Mouse (Mus musculus) neural tube, embryonic 15.5 days (tissue): ENCODE data around the gene Arpc1a. TPM values are rescaled to one million over a fixed set of nuclear protein-coding genes. Genes with fewer than 3 reads are reported as not detected.

Source experiments
- ATAC-seq: fragments of 200-750 bp; cut with Nextera tagmentation; 2 replicates; pipeline ENCODE4 v1.8.0; 2017; ENCODE audit warnings: mild to moderate bottlenecking, moderate TSS enrichment, moderate library complexity; ENCODE audit not compliant: low FRiP score
- H3K27ac ChIP-seq: fragments of 300-500 bp; sonication (generic); replicated peaks from 2 replicates; pipeline ENCODE4 v1.5.1; 2015; ENCODE audit warnings: mild to moderate bottlenecking, inconsistent platforms
- H3K27me3 ChIP-seq: fragments of 300-500 bp; sonication (generic); replicated peaks from 2 replicates; pipeline ENCODE4 v1.6.1; 2015; ENCODE audit warnings: inconsistent platforms
- H3K36me3 ChIP-seq: fragments of 300-500 bp; sonication (generic); 2 replicates; pipeline ENCODE4 v1.6.1; 2015; ENCODE audit warnings: inconsistent platforms
- H3K4me1 ChIP-seq: fragments of 300-500 bp; sonication (generic); 2 replicates; pipeline ENCODE4 v1.6.1; 2015; ENCODE audit warnings: inconsistent platforms
- H3K4me2 ChIP-seq: fragments of 300-500 bp; sonication (generic); 2 replicates; pipeline ENCODE4 v1.6.1; 2015; ENCODE audit warnings: inconsistent platforms, mild to moderate bottlenecking, moderate library complexity
- H3K4me3 ChIP-seq: fragments of 300-500 bp; sonication (generic); replicated peaks from 2 replicates; pipeline ENCODE4 v1.5.1; 2015; ENCODE audit warnings: mild to moderate bottlenecking, inconsistent platforms
- H3K9ac ChIP-seq: fragments of 300-500 bp; sonication (generic); replicated peaks from 2 replicates; pipeline ENCODE4 v1.6.1; 2015; ENCODE audit warnings: mild to moderate bottlenecking, inconsistent platforms
- H3K9me3 ChIP-seq: fragments of 300-500 bp; sonication (generic); replicated peaks from 2 replicates; pipeline ENCODE4 v1.6.1; 2016; ENCODE audit warnings: inconsistent platforms
- WGBS: fragments of 180-500 bp; shearing (Covaris S2); methylation state at CpG from one replicate; pipeline ENCODE4 v1.1.7; 2015; ENCODE audit warnings: mixed read lengths; 5-methylcytosine and 5-hydroxymethylcytosine counted together
- polyA plus RNA-seq: library from polyadenylated mRNA; unstranded; fragments of >200 nt; fragmentation: Nextera tagmentation; extraction: Ambion mirVana; gene quantifications from 2 replicates; pipeline ENCODE4 v1.2.1, GENCODE M21; 2015

The Arpc1a gene
- polyA plus RNA-seq, 1 experiment from 2014 or later: 232 TPM

DNA sequence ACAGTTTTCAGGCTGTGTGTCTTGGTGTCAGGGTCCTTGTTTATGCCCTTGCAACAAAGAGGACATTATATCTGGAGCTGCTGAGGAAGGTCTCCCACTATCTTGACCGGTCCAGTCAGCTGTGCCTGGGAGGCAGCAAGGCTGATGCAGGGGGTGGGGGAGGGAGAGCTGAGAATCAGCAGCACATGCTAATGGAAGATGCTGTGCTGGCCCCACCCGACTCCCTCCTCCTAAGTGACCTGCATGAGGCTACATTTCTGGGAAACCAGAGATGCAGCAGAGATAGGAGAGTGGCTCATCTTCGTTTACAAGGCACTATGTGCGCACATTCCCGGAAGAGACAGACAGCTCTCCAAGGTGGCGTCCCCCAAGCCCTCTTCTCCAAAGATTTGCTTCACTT lies 26.8 kb downstream of the Arpc1a start:
- H3K4me3 ChIP-seq: no peak overlapping the region
- peaks cover 14% of the 10 kb centered on the region for H3K4me1 ChIP-seq
- H3K27ac ChIP-seq: no peak overlapping the region
- no peak overlapping the region for H3K9ac ChIP-seq
- peaks cover 15% of the 10 kb centered on the region for H3K27me3 ChIP-seq
- no peak overlapping the region for H3K4me2 ChIP-seq
- no peak for ATAC-seq
- 90% methylated on average over 6 of the region's 6 CpGs for WGBS
- H3K9me3 ChIP-seq: no peaks in the 10 kb centered on the region
- peaks cover 57% of the 10 kb centered on the region for H3K36me3 ChIP-seq

DNA sequence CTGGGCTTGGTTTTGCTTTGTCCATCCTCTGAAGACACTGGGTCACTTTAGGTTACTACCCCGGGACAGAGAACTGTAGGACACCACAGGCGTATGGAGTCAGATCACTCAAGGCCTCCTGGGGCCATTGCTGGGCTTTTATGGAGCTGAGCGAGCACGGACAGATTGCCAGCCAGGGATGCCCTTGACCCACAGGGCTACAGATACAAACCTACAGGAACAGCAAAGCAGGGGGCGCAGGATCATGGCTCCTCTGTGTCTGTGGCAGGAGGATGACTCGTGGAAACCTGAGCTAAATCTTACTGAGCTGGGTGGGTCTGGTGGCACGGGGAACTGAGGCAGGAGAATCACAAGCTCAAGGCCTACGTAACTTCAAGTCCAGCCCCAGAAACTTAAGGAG lies 28.9 kb downstream of the Arpc1a start:
- H3K9me3 ChIP-seq: no peaks in the 10 kb centered on the region
- H3K36me3 ChIP-seq: peaks cover 36% of the 10 kb centered on the region
- H3K27me3 ChIP-seq: peaks cover 20% of the 10 kb centered on the region
- H3K4me1 ChIP-seq: peaks cover 17% of the 10 kb centered on the region
- no peak for ATAC-seq
- WGBS: 75% methylated on average over 8 of the region's 8 CpGs
- no peak overlapping the region for H3K4me2 ChIP-seq
- no peak overlapping the region for H3K4me3 ChIP-seq
- H3K27ac ChIP-seq: no peak overlapping the region
- H3K9ac ChIP-seq: no peak overlapping the region

DNA sequence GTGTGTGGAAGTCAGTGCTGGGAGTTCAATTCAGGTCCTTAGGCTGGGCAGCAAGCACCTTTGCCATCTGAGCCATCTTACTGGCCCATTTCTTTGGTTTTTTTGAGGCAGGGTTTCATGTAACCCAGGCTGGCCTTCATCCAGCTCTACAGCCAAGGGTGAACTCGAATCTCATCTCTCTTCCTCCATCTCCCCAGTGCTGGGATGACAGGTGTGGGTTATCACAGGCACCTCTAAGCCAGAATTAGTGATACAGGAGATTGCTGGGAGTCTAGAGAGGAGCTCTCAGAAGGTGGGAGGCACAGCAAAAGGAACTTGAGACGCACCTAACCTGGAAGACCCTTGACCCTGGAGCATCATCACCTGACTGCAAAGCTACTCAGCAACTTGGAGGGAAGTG lies 29.8 kb downstream of the Arpc1a start:
- Histone ChIP-seq H3K27ac (no peak overlapping the region), H3K4me2 (peak overlapping the region; percentile 60), H3K36me3 (peaks cover 28% of the 10 kb centered on the region), H3K9ac (no peak overlapping the region), H3K27me3 (peaks cover 20% of the 10 kb centered on the region), H3K4me3 (peak overlapping the region; percentile 41; the same call in 1 of the 2 replicates), H3K9me3 (no peaks in the 10 kb centered on the region), H3K4me1 (peaks cover 17% of the 10 kb centered on the region)
- ATAC-seq: no peak
- 42% methylated on average over 2 of the region's 2 CpGs for WGBS

DNA sequence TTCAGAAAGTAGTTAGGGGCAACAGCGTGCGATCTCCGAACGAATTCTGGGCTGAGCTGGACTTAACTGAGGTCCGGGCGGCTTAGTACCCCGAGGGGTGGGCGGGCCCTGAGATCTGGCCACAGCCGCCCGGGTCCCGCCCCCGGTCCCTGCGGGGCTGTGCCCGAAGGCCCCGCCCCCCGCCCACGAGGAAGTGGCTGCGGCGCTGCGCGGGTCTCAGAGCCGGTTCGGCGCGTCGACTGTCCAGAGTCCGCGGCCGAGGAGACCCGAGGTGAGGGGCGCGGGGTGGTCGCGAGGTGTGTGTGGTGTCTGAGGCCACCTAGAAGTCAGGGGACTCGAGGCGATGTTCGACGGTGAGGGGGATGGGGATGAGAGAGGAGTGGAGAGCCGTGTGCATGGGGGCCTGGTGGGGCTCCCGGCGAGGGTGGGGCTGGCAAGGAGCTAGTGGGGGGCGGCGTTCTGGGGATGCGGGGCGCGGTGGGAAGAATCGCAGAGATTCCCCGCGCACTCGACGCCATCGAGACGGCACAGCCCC lies 30.5 kb downstream of the Arpc1a start, which contains the start of gene Arpc1b:
Gene Arpc1b (plus strand): TSS at position 145 of the 535 bp plus-strand sequence.
- Histone ChIP-seq H3K4me1 (peaks cover 17% of the 10 kb centered on the region), H3K4me3 (peak within 1 kb of the TSS; percentile 41)
- under 1% methylated on average over 51 of the region's 53 CpGs for WGBS

DNA sequence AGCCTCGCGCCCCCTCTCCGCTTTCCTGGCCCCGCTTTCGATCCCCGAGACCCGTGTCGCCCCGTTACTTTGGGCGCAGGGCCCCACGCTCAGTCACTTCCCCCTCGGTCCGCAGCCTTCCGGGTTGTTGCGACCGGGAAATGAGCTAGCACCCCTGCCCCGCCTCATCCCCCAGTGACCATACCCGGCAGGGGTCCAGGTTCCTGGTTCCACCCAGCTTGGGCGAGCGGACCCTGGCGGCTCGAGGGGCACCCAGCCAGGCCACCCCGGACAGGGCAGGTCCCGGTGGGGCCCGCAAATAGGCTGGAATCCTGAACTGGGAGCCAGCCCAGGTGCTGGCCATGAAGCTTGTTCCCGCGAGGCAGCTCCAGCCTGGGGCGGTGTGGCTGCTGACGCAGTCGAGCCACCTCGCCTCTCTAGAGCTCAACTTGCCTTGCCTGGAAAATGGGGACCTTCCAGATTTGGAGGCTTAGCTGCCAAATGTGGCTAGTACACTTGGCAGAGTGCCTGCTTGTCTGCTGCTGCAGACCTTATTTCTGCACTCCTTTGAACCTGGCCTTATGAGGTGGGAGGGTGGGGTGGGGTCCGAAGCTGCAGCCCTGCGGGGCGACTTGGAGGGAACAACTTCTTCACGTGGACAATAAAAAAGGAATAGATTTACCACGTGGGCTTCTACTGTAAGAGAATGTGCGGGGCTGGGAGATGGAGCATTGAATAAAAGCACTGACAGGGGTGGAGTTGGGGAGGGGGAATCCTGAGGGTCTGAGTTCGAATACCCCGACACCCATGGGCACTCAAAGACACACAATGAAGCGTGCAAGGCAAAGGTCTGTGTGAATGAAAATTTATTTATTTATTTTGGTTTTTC lies 31.2 kb downstream of the Arpc1a start:
- H3K27ac ChIP-seq: no peak overlapping the region

More for the DNA sequence above, 30.5 kb downstream of the Arpc1a start, which contains the start of gene Arpc1b:
- H3K36me3 ChIP-seq: peaks cover 22% of the 10 kb centered on the region
- H3K27ac ChIP-seq: no peak within 1 kb of the TSS
- H3K4me2 ChIP-seq: peak within 1 kb of the TSS; percentile 60
- peak within 1 kb of the TSS; percentile 36 for H3K9ac ChIP-seq
- peak; percentile 45; the same call in 1 of the 2 replicates for ATAC-seq
- H3K9me3 ChIP-seq: no peaks in the 10 kb centered on the region
- peaks cover 20% of the 10 kb centered on the region for H3K27me3 ChIP-seq

DNA sequence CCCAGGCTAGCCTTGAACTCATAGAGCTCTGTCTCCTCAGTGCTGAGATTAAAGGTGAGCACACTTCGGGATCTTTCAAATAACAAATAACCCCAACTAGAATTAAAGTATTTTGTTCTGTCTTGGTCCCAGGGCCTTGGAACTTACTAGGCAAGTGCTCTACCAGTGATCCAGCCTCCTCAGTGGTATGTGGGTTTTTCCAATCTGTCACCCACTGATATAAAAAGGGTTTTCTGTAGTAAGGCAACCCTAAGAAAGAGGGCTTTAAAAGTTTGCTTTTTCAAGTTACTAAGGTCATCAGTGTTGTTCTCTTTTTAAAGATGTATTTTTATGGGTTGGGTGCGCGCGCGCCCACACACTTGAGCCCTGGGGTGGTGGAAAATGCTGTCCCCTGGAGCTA lies 32.1 kb downstream of the Arpc1a start:
- no peak for ATAC-seq
- H3K27ac ChIP-seq: peak overlapping the region; percentile 43; the same call in 1 of the 2 replicates
- H3K9ac ChIP-seq: no peak overlapping the region
- H3K9me3 ChIP-seq: no peaks in the 10 kb centered on the region
- peak overlapping the region; percentile 60 for H3K4me2 ChIP-seq
- H3K36me3 ChIP-seq: 0 out of 2 replicates have a peak, but pooled peaks cover 6% of the 10 kb centered on the region
- WGBS: 93% methylated on average over 5 of the region's 5 CpGs
- H3K4me3 ChIP-seq: no peak overlapping the region
- H3K4me1 ChIP-seq: peaks cover 17% of the 10 kb centered on the region
- H3K27me3 ChIP-seq: peaks cover 20% of the 10 kb centered on the region

More for the DNA sequence above, 31.2 kb downstream of the Arpc1a start:
- H3K36me3 ChIP-seq: peaks cover 15% of the 10 kb centered on the region
- peaks cover 20% of the 10 kb centered on the region for H3K27me3 ChIP-seq
- H3K4me1 ChIP-seq: peaks cover 17% of the 10 kb centered on the region
- ATAC-seq: no peak
- 15% methylated on average over 40 of the region's 40 CpGs for WGBS
- H3K4me3 ChIP-seq: peak overlapping the region; percentile 41
- no peaks in the 10 kb centered on the region for H3K9me3 ChIP-seq
- H3K4me2 ChIP-seq: peak overlapping the region; percentile 60
- peak overlapping the region; percentile 36 for H3K9ac ChIP-seq

DNA sequence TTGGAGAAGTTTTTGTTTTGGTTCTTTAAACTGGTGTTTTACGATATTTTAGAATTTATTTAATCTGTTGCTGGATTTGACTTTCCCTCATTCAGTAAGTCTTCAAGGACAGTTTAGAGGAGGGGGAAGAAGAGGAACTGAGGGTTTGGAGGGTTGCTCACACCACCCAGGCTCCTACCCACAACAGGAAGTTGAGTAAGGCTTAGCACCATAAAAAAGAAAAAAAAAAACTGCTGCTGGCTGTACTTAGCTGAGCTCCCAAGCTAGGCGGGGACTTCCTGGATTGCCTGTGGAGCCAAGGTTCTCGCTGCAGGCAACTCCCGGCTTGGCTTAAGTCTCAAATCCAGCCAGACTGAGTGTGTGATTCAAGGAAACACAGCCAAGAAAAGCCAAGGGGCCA lies 32.7 kb downstream of the Arpc1a start:
- Histone ChIP-seq H3K4me2 (peak overlapping the region; percentile 60), H3K9ac (no peak overlapping the region), H3K4me3 (no peak overlapping the region), H3K9me3 (no peaks in the 10 kb centered on the region), H3K27ac (peak overlapping the region; percentile 43; the same call in 1 of the 2 replicates), H3K27me3 (peaks cover 20% of the 10 kb centered on the region), H3K4me1 (peaks cover 17% of the 10 kb centered on the region), H3K36me3 (0 out of 2 replicates have a peak, but pooled peaks cover under 1% of the 10 kb centered on the region)
- no peak for ATAC-seq
- WGBS: 47% methylated on average over 4 of the region's 4 CpGs

DNA sequence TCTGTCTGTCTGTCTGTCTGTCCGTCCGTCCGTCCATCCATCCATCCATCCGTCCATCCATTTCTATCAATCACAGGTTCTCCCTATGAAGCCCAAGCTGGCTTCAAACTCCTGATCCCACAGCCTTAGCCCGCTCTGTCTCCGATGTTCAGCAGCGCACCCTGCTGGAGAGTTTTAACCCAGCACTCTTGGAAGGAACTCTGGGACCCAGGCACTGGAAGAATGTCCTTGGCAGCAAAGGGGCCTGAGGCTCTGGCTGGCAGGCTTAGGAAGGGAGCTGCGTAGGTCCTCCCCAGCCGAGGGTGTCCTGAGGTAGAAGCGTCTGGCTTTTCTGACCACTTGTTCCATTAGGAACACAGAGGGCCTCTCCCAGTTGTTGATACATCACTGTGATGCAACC lies 33.3 kb downstream of the Arpc1a start:
- ATAC-seq: no peak
- 52% methylated on average over 10 of the region's 10 CpGs for WGBS
- Histone ChIP-seq H3K27ac (peak overlapping the region; percentile 23; the same call in 1 of the 2 replicates), H3K4me3 (no peak overlapping the region), H3K4me2 (peak overlapping the region; percentile 15), H3K27me3 (peaks cover 20% of the 10 kb centered on the region), H3K36me3 (no peaks in the 10 kb centered on the region), H3K9ac (no peak overlapping the region), H3K9me3 (no peaks in the 10 kb centered on the region), H3K4me1 (peaks cover 17% of the 10 kb centered on the region)

DNA sequence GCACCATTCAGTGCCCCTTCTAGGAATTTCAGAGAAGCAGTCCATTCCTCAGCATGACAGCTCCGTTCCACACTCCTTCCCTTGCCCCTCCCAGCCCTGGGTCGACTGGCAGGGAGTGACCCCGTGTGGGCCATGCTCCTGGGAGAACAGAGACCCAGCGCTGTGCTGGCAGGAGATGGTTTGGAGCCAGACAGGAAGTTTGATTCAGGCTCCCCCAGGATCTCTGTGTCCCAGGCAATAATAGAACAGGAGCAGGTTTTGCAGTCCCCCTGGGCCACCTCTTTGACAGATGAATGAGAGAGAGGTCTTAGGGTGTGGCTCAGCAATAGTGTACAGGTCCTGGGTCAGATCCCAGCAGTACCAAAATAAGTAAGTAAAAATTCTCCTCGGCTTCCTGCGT lies 34.4 kb downstream of the Arpc1a start:
- Histone ChIP-seq H3K27me3 (peaks cover 20% of the 10 kb centered on the region), H3K4me1 (peaks cover 17% of the 10 kb centered on the region), H3K36me3 (no peaks in the 10 kb centered on the region), H3K4me2 (no peak overlapping the region), H3K27ac (no peak overlapping the region), H3K9me3 (no peaks in the 10 kb centered on the region), H3K9ac (no peak overlapping the region), H3K4me3 (no peak overlapping the region)
- ATAC-seq: no peak
- WGBS: 67% methylated on average over 6 of the region's 6 CpGs

DNA sequence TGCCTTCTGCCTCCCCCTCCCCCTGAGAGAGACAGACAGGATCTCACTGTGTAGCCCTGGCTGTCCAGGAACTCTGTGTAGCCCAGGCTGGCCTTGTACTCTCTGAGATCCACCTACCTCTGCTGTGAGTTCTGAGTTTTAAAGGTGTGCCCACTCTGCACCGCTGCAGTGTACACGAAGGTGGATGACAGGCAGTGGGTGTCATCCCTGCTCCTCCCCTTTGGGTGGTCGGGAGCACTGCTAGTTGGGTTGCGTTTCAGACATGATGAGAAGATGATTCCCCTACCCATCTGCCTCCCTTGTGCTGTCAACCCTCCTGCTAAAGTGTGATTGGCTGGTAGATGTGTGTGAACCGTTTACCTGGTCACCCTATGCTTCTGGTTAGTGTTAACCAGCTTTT lies 34.8 kb downstream of the Arpc1a start:
- 86% methylated on average over 5 of the region's 5 CpGs for WGBS
- no peaks in the 10 kb centered on the region for H3K36me3 ChIP-seq
- H3K27ac ChIP-seq: no peak overlapping the region
- H3K4me3 ChIP-seq: no peak overlapping the region
- H3K9me3 ChIP-seq: no peaks in the 10 kb centered on the region
- peaks cover 19% of the 10 kb centered on the region for H3K27me3 ChIP-seq
- H3K4me2 ChIP-seq: no peak overlapping the region
- no peak overlapping the region for H3K9ac ChIP-seq
- H3K4me1 ChIP-seq: peaks cover 17% of the 10 kb centered on the region
- ATAC-seq: no peak

DNA sequence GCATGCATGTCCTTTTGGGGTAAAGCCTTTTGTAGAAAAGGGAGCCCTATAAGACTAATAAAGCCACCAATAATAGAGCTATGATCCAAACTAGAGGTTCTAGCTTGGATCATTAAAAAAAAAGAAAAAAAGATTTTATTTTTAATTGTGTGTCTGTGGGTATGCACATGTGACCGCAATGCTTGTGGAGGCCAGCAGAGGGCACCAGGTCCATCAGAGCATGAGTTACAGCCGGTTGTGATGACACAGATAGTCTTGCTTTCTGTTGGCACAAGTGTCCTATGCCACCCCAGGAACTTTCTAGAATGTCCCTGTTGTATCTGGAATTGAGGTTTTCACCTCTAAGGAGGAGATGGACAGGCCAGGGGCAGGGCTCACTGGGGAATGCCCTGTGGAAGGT lies 35.8 kb downstream of the Arpc1a start:
- WGBS: 94% methylated on average over 2 of the region's 2 CpGs
- H3K4me3 ChIP-seq: no peak overlapping the region

More for the DNA sequence above, 35.8 kb downstream of the Arpc1a start:
- Histone ChIP-seq H3K36me3 (peaks cover 8% of the 10 kb centered on the region; the same call in 1 of the 2 replicates), H3K4me1 (peaks cover 11% of the 10 kb centered on the region), H3K27me3 (peaks cover 10% of the 10 kb centered on the region; the same call in 1 of the 2 replicates), H3K4me2 (no peak overlapping the region), H3K9ac (no peak overlapping the region), H3K27ac (no peak overlapping the region), H3K9me3 (no peaks in the 10 kb centered on the region)
- ATAC-seq: no peak
